Mouse (Mus musculus) cerebellum, adult 2 months (tissue): ENCODE data around the gene Hdac4.

Experiments used
- CTCF ChIP-seq: fragments of 200-500 bp; IDR thresholded peaks from 2 replicates; pipeline ENCODE4 v1.5.1; 2011; ENCODE audit warnings: low read depth, mild to moderate bottlenecking, control low read depth, low read length, moderate library complexity, borderline replicate concordance; ENCODE audit not compliant: insufficient read depth
- POLR2A ChIP-seq: fragments of 200-500 bp; IDR thresholded peaks from 2 replicates; pipeline ENCODE4 v1.6.1; 2011; ENCODE audit warnings: low read length, control low read depth, borderline replicate concordance; ENCODE audit not compliant: insufficient read depth

DNA sequence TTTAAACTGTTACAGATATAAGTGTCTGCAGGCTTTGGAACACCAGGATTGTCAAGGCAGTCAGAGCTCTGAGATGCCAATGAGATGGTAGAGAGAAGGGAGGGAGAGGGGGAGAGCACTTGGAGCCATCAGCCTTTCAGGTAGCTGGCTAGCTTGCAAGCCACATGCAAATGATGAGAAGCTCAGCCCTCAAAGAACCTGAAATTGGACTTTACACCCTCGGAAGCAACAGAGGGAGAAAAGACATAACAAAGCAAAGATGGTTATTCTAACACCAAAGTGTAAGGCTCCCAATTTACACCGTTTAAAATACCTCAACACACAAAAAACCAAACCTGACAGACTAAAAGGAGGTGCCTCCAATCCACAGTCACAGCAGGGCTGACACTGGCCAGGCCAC lies 63.3 kb downstream of the Hdac4 start:
- TF ChIP-seq CTCF: no peak
- TF ChIP-seq POLR2A: no peak
